Mouse (Mus musculus) neutrophil, adult 59 days (primary cell): ENCODE measurements around the gene Tas2r123. TPM values are rescaled to one million over a fixed set of nuclear protein-coding genes. Genes with fewer than 3 reads are reported as not detected.

Experiments used
- total RNA-seq, 2 experiments: library from RNA; stranded (reverse); gene quantifications; 1 replicate in 1 of 2; 2 replicates in 1 of 2; pipeline ENCODE4 v1.2.4; 2023

The Tas2r123 gene
- total RNA-seq, result not detected

DNA sequence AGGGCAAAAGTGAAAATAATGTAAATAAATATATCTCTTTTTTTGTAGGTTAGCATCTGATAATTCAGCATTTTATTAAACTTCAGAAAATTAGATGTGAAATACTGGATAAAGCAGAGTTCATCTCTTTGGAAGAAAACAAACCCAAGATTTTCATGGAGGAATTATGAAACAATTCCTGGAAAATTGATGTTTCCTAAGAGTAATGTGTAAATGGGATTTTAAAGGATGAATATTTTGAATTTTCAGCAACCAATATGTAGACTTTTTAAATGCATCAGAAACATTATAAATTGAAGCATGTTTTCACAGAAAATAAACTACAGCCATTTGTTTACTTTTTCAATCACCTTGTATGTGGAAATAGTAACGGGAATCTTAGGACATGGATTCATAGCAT, at the start of gene Tas2r123:
Tas2r123 (plus strand) TSS at position 301 of the 400 bp plus-strand sequence.

DNA sequence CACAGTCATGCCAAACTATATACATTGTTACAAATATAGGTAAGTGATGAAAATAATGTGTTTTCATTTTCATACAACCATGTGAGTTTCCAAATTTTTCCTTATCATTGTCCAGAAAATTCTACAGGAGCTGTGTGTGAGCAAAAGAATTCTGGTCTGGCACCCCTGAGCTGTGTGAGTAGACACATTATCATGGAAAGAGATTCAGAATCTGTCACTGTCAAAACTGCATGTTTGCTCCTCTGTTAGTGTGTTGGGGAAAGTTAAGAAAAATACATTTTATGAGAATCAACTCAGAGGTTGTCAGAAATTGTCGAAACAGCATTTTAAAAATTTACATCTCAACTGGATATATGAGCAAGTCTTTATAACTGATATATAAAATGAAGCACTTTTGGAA, 44.4 kb upstream of the Tas2r123 start, which contains the start of gene Tas2r117:
Tas2r117 (plus strand) TSS at position 301 of the 400 bp plus-strand sequence.

DNA sequence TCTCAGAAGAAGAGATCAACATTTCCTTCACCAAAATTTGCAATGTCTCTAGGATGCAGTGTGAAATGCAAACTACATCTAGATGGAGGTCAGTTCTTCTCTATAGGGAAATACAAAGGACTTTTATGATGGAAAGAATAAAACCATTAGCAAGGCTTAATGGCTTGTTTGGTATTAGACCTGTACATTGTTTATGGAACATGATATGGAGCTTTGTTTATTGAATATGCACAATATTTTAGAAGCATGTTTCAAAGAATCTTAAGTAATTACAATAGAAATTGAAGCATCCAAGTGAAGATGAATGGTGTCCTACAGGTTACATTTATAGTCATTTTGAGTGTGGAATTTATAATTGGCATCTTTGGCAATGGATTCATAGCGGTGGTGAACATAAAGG, 8.2 kb downstream of the Tas2r123 start, which contains the start of gene Tas2r116:
Tas2r116 (plus strand) TSS at position 301 of the 400 bp plus-strand sequence.

DNA sequence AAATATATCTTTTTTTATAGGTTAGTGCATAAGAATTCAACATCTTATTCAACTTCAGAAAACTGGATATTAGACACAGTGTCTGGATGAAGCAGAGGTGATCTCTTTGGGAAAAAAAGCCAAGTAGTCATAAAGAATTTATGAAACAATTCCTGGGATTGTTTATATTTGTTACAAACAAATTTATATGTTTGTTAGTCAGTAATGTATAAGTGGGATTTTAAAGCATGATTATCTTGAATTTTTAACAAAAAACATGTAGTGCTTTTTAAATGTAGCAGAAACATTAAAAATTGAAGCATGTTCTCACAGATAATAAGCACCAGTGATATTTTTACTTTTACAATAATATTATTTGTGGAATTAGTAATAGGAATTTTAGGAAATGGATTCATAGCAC, 20.8 kb downstream of the Tas2r123 start, which contains the start of gene Tas2r110:
Tas2r110 (plus strand) TSS at position 301 of the 400 bp plus-strand sequence.

DNA sequence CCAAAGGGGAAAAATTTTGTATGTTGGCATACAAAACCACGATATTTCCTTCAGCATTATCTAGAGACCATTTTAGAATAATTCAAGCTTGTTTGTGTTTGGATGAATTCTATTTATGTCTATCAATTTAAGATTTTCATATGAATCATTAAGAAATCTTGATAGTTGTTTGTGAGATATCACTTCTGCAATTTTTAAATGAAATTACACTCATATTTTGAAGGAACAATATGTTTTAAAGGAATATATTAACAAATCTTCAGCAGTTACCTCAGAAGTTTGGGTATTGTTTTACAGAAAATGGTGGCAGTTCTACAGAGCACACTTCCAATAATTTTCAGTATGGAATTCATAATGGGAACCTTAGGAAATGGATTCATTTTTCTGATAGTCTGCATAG, 45.8 kb downstream of the Tas2r123 start, which contains the start of gene Tas2r113:
Tas2r113 (plus strand) TSS at position 301 of the 400 bp plus-strand sequence.

Other genes with a start within 250 kb of the Tas2r123 start
- not detected for gene A630073D07Rik, start 195.6 kb upstream of the Tas2r123 start, total RNA-seq
- gene Tas2r120, start 190.2 kb upstream of the Tas2r123 start, total RNA-seq, result not detected
- gene Tas2r121, start 146.1 kb upstream of the Tas2r123 start, total RNA-seq, result not detected
- not detected for gene Tas2r122, start 135.2 kb upstream of the Tas2r123 start, total RNA-seq
- not detected for gene Tas2r115, start 109.1 kb upstream of the Tas2r123 start, total RNA-seq
- not detected for gene Tas2r124, start 92.4 kb upstream of the Tas2r123 start, total RNA-seq
- gene Tas2r102, start 85.0 kb upstream of the Tas2r123 start, total RNA-seq, result not detected
- gene Tas2r136, start 69.0 kb upstream of the Tas2r123 start, total RNA-seq, result not detected
- gene Tas2r117, start 44.3 kb upstream of the Tas2r123 start, total RNA-seq, result not detected
- gene Tas2r116, start 8.3 kb downstream of the Tas2r123 start, total RNA-seq, result not detected
- gene Tas2r110, start 20.9 kb downstream of the Tas2r123 start, total RNA-seq, result not detected
- gene Tas2r113, start 45.9 kb downstream of the Tas2r123 start, total RNA-seq, result not detected
- gene Tas2r125, start 62.5 kb downstream of the Tas2r123 start, total RNA-seq, result not detected
- gene Tas2r129, start 104.0 kb downstream of the Tas2r123 start, total RNA-seq, result not detected
- not detected for gene Tas2r131, start 110.8 kb downstream of the Tas2r123 start, total RNA-seq
- gene Tas2r109, start 133.8 kb downstream of the Tas2r123 start, total RNA-seq, result not detected
- not detected for gene Tas2r103, start 190.0 kb downstream of the Tas2r123 start, total RNA-seq
- gene Tas2r140, start 208.7 kb downstream of the Tas2r123 start, total RNA-seq, result not detected